Mouse (Mus musculus) hindbrain, embryonic 14.5 days (tissue): ENCODE results near the gene Eps8. TPM values are rescaled to one million over a fixed set of nuclear protein-coding genes. Genes with fewer than 3 reads are reported as not detected.
A peak's percentile ranks its signal among the peaks of the same experiment; 100 is the strongest.
"Not testable (repeated sequence)": the region's sequence is repeated elsewhere in the genome, so short reads cannot be mapped to it uniquely, and the experiment has no call there.

Source experiments
- ATAC-seq: fragments of 200-750 bp; cut with Nextera tagmentation; 2 replicates; pipeline ENCODE4 v1.8.0; 2017; ENCODE audit warnings: moderate number of reproducible peaks, mild to moderate bottlenecking, moderate TSS enrichment, moderate library complexity; ENCODE audit not compliant: low FRiP score
- DNase-seq: peaks from one replicate; pipeline ENCODE4 v3.0.0-alpha.2; 2015; ENCODE audit warnings: low spot score
- H3K27ac ChIP-seq: fragments of 300-500 bp; sonication (generic); 2 replicates; pipeline ENCODE4 v1.5.1; 2014; ENCODE audit warnings: mild to moderate bottlenecking, moderate library complexity
- H3K27me3 ChIP-seq: fragments of 300-500 bp; sonication (generic); 2 replicates; pipeline ENCODE4 v1.6.1; 2014; ENCODE audit warnings: mild to moderate bottlenecking, low read length, mixed read lengths; ENCODE audit not compliant: control insufficient read depth, insufficient read depth
- H3K36me3 ChIP-seq: fragments of 300-500 bp; sonication (generic); replicated peaks from 2 replicates; pipeline ENCODE4 v1.6.1; 2014; ENCODE audit not compliant: control insufficient read depth, insufficient read depth
- H3K4me1 ChIP-seq: fragments of 300-500 bp; sonication (generic); replicated peaks from 2 replicates; pipeline ENCODE4 v1.6.1; 2014; ENCODE audit warnings: antibody characterized with exemption, low read length, mixed read lengths; ENCODE audit not compliant: control insufficient read depth, insufficient read depth
- H3K4me2 ChIP-seq: fragments of 300-500 bp; sonication (generic); replicated peaks from 2 replicates; pipeline ENCODE4 v1.6.1; 2014; ENCODE audit warnings: mild to moderate bottlenecking, moderate library complexity
- H3K4me3 ChIP-seq: fragments of 300-500 bp; sonication (generic); replicated peaks from 2 replicates; pipeline ENCODE4 v1.5.1; 2014; ENCODE audit warnings: mild to moderate bottlenecking, low read length
- H3K9ac ChIP-seq: fragments of 300-500 bp; sonication (generic); 2 replicates; pipeline ENCODE4 v1.6.1; 2014
- H3K9me3 ChIP-seq: fragments of 300-500 bp; sonication (generic); 2 replicates; pipeline ENCODE4 v1.6.1; 2016; ENCODE audit warnings: low read length; ENCODE audit not compliant: control insufficient read depth
- WGBS: fragments of 180-500 bp; shearing (Covaris S2); extraction: QIAGEN DNeasy Blood & Tissue Kit; methylation state at CpG from one replicate; pipeline ENCODE4 v1.1.7; 2014; 5-methylcytosine and 5-hydroxymethylcytosine counted together
- polyA plus RNA-seq: library from polyadenylated mRNA; unstranded; fragments of >200 nt; fragmentation: Nextera tagmentation; extraction: Ambion mirVana; gene quantifications from 2 replicates; pipeline ENCODE4 v1.2.1, GENCODE M21; 2014

Eps8 gene
- polyA plus RNA-seq, 1 experiment from 2014 or later = 20.2 TPM

- Histone ChIP-seq H3K4me2 (no peak overlapping the region), H3K4me1 (no peaks in the 10 kb centered on the region), H3K9ac (no peak overlapping the region), H3K4me3 (no peak overlapping the region), H3K9me3 (no peaks in the 10 kb centered on the region), H3K27ac (no peak overlapping the region), H3K27me3 (no peaks in the 10 kb centered on the region), H3K36me3 (peaks cover 18% of the 10 kb centered on the region)
- WGBS = 64% methylated on average over 7 of the region's 7 CpGs
- DNase-seq (no peak), ATAC-seq (no peak)
These were observed 197.5 kb downstream of the Eps8 start for GRCm38 (mm10) chr6:137457210-137457609.

GRCm38 (mm10) chr6:137456064-137456463, 198.6 kb downstream of the Eps8 start:
- WGBS = 76% methylated on average over 7 of the region's 7 CpGs
- H3K4me2 ChIP-seq = no peak overlapping the region
- H3K9me3 ChIP-seq = no peaks in the 10 kb centered on the region
- peaks cover 8% of the 10 kb centered on the region; the same call in 1 of the 2 replicates for H3K36me3 ChIP-seq
- no peaks in the 10 kb centered on the region for H3K27me3 ChIP-seq
- no peak overlapping the region for H3K27ac ChIP-seq
- H3K4me1 ChIP-seq = no peaks in the 10 kb centered on the region
- H3K4me3 ChIP-seq = no peak overlapping the region
- no peak overlapping the region for H3K9ac ChIP-seq
- no peak for DNase-seq
- ATAC-seq = peak; percentile 4; the same call in 1 of the 2 replicates

DNA sequence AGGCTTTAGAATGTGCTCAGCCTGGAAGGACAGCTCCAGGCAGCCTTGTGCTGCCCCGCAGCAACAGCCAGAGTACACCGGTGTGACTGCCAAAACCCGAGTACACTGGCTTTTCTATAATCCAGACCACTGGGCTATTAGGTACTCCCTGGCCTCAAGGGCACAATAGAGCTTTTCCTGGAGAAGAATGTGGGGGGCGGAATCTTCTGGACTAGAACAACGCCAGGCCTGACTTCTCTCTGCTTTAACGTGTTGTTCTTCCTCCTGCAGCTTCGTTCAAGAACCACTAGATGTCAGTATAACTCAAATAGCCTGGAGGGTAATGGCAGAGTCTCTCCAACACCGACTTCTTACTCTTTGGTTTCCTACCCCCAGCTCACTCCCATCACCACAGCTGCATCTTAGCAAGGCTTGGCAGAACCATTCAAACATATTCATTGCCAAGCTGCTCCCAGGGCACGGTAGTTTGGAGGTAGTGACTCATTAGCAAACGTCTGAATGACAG, 199.1 kb downstream of the Eps8 start:
- WGBS = 14% methylated on average over 10 of the region's 10 CpGs
- peak; percentile 85 for ATAC-seq
- peaks cover 3% of the 10 kb centered on the region; the same call in 1 of the 2 replicates for H3K36me3 ChIP-seq

GRCm38 (mm10) chr6:137446116-137446515, 208.6 kb downstream of the Eps8 start:
- not testable (repeated sequence) for H3K4me1 ChIP-seq, H3K4me3 ChIP-seq, DNase-seq, H3K4me2 ChIP-seq, ATAC-seq, H3K9me3 ChIP-seq, H3K27me3 ChIP-seq, H3K9ac ChIP-seq, H3K27ac ChIP-seq
- peaks cover 19% of the 10 kb centered on the region; the same call in 1 of the 2 replicates for H3K36me3 ChIP-seq
- WGBS = 80% methylated on average over 7 of the region's 7 CpGs

More for the DNA sequence above, 199.1 kb downstream of the Eps8 start:
- no peak overlapping the region for H3K4me2 ChIP-seq
- peak; percentile 85 for DNase-seq
- H3K27me3 ChIP-seq = no peaks in the 10 kb centered on the region
- H3K4me3 ChIP-seq = no peak overlapping the region
- no peaks in the 10 kb centered on the region for H3K4me1 ChIP-seq
- no peak overlapping the region for H3K27ac ChIP-seq
- no peak overlapping the region for H3K9ac ChIP-seq
- H3K9me3 ChIP-seq = no peaks in the 10 kb centered on the region

- 94% methylated on average over 12 of the region's 12 CpGs for WGBS
- Histone ChIP-seq H3K27me3 (no peaks in the 10 kb centered on the region), H3K4me1 (0 out of 2 replicates have a peak, but pooled peaks cover 3% of the 10 kb centered on the region), H3K4me2 (no peak overlapping the region), H3K4me3 (no peak overlapping the region), H3K36me3 (peaks cover 19% of the 10 kb centered on the region; the same call in 1 of the 2 replicates), H3K27ac (no peak overlapping the region), H3K9me3 (no peaks in the 10 kb centered on the region), H3K9ac (no peak overlapping the region)
- ATAC-seq (no peak), DNase-seq (no peak)
These were observed 211.6 kb downstream of the Eps8 start for GRCm38 (mm10) chr6:137443089-137443488.

GRCm38 (mm10) chr6:137440559-137441486, 213.9 kb downstream of the Eps8 start:
- peaks cover 19% of the 10 kb centered on the region; the same call in 1 of the 2 replicates for H3K36me3 ChIP-seq
- no peak overlapping the region for H3K9ac ChIP-seq
- no peaks in the 10 kb centered on the region for H3K9me3 ChIP-seq
- whole genome bisulfite sequencing = 90% methylated on average over 19 of the region's 19 CpGs
- H3K27ac ChIP-seq = no peak overlapping the region
- DNase-seq (no peak), ATAC-seq (no peak)
- H3K27me3 ChIP-seq = no peaks in the 10 kb centered on the region
- 0 out of 2 replicates have a peak, but pooled peaks cover 12% of the 10 kb centered on the region for H3K4me1 ChIP-seq
- no peak overlapping the region for H3K4me2 ChIP-seq
- H3K4me3 ChIP-seq = no peak overlapping the region

- WGBS = 10% methylated on average over 16 of the region's 16 CpGs
- Histone ChIP-seq H3K27ac (no peak overlapping the region), H3K4me1 (0 out of 2 replicates have a peak, but pooled peaks cover 12% of the 10 kb centered on the region), H3K4me3 (no peak overlapping the region), H3K4me2 (no peak overlapping the region), H3K9me3 (no peaks in the 10 kb centered on the region), H3K36me3 (0 out of 2 replicates have a peak, but pooled peaks cover 7% of the 10 kb centered on the region), H3K27me3 (no peaks in the 10 kb centered on the region), H3K9ac (no peak overlapping the region)
- peak; percentile 85 for ATAC-seq
- DNase-seq = peak; percentile 49
These were observed 216.6 kb downstream of the Eps8 start for GRCm38 (mm10) chr6:137437902-137438580.

GRCm38 (mm10) chr6:137437486-137437885, 217.2 kb downstream of the Eps8 start:
- Histone ChIP-seq H3K4me1 (0 out of 2 replicates have a peak, but pooled peaks cover 12% of the 10 kb centered on the region), H3K4me2 (no peak overlapping the region), H3K9ac (no peak overlapping the region), H3K27me3 (no peaks in the 10 kb centered on the region), H3K4me3 (no peak overlapping the region), H3K27ac (no peak overlapping the region), H3K36me3 (0 out of 2 replicates have a peak, but pooled peaks cover 1% of the 10 kb centered on the region), H3K9me3 (no peaks in the 10 kb centered on the region)
- no peak for ATAC-seq
- no peak for DNase-seq
- WGBS = 41% methylated on average over 4 of the region's 4 CpGs
